Mouse (Mus musculus): Measurements from ENCODE around the gene Ccdc159.

Ccdc159 gene

DNA sequence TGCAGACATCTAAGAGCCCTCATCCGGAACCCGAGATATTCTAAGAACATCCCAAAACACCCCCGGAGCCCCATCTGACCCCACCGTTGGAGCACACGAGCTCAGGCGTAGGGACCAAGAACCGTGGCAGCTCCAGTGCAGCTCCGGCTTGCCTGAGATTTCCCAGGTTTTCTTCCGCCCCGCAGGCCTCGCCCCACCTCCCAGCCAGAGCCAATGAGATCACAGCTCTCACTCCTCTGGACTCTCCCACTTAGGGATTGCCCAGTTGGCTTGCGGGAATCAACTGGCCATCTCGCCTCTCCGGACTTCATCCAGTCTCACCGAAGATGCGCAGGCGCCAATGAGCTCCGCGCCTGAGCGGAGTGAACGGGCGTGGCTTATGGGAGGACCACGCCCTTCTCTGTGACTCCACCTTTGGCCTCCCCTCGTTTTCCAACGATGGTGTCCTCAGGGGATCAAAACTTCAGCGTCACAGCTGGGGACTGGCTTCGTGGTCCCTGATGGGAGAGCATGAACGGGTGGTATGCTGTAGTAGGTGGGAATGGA lies at the start of gene Ccdc159, which contains the start of gene Tmem205:
Gene Ccdc159, plus strand, starts transcription at position 264 of the 546 bp plus-strand sequence.
Gene Tmem205, minus strand, starts transcription at position 349 of the 546 bp plus-strand sequence.
- peak; percentile 81 for DNase-seq (ENCODE audit: extremely low read depth, low read depth, low spot score)

DNA sequence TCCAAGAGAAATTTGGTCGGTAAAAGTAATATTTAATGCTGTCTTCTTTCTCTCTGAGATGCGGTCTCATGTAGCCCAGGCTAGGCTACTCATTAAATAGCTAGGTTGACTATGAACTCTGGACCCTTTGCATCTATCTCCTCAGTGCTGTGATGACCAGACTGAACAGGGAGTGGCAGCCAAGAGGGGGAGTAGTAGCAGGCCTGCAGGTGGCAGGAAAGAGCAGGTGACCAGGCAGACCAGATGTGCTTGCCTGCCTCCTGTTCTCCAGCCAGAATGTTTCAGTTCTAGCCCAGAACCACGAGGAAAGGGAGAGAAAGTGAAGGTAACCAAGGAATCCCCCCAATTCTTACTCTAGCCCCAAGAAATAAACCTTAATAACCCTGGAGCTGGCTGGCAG lies 38.0 kb upstream of the Ccdc159 start:
- no peak for DNase-seq (ENCODE audit: extremely low read depth, low read depth, low spot score)

DNA sequence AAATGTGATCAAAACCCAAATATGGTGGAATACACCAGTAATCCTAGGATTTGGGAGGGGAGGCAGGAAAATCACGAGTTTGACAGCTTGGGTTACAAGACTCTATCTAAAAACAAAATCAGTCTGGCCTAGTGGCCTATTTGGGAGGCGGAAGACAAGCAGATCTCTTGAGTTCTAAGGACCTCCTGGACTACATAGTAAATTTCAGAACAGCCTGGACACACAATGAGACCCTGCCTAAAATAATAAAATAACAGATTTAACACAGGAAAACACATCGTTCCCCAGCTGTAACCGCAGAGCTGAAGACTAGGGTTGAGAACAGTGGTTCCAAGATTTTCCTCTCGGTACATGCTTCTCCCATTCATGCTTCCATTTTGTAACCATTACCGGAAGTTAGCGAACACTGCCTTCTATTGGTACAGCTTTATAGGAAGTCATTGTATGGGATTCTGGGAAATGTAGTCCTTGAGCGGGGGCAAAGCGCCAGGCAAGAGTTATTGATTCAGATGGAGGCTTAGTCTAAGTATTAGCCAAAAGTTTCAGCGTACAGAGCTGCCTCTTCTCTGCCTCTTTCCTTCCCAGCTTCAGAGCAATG lies 25.9 kb upstream of the Ccdc159 start:
- no peak for DNase-seq (ENCODE audit: extremely low read depth, low read depth, low spot score)

DNA sequence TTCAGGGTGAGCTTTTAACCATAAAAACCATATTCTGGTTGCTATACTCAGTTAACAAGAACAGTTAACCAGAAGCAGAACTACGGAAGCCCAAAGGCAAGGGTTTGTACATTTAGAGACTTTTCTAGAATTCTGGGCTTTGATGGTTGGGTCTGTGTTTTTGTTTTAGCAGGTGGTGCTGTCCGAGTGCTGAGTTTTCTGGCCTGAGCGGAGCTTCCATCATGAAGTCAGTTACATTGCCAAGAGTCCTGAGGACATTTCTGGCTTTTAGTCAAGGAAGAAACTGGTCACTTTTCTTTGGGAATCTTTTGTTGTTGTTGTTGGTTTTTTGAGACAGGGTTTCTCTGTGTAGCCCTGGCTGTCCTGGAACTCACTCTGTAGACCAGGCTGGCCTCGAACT lies 23.2 kb upstream of the Ccdc159 start:
- DNase-seq (ENCODE audit: extremely low read depth, low read depth, low spot score): no peak

DNA sequence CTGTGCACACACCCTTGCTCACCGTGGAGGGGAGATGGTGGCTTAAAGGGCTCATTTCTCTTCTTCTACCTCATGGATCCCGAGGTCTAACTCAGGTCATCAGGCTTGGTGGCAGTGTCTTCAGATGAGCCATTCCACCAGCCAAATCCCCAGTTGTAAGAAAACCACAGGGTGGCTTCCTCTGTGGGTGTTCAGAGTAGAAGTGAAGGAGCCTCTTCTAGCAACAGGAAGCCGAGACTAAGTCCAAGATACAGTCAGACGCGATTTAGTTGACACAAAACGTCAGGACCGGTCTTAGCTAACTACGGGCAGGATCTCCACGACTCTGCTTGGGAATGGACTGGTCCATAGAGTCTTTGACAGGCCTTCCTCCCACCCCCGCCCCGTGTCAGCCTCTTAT lies 19.1 kb upstream of the Ccdc159 start:
- DNase-seq (ENCODE audit: extremely low read depth, low read depth, low spot score): no peak

DNA sequence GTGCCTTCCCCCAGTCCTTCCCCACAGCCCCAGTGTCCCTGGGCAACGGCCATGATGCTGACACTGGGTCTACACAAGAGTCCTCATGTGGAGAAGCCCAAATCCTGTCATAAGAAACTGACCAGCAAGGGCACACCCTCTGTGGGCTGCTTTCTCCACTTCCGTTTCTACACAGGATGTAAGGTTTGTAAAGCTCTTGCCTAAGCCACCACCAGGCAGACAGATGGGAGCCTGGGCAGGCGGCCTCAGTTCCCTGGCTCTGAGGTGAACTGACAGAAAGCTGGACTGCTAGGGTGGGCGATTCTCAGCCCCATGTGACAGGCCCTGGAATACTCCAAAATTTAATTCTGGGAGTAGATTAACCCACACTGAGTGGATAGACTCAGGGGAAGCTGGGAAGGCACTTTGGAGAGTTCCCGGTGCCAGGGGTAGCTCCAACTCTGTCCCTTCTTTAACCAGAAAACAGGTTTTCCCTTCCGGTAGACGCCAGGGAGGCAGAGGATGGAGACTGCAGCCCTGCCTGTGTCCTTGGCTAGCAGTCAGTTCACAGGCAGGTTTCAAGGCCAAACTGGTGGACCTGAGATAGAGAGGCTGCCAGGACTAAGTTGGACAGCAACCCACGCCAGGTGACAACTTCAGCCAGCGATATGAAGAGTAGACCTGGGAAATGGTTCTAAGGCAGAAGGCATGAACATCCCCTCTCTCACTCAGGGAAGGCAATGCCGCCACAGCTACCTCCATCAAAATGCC lies 17.6 kb upstream of the Ccdc159 start:
- DNase-seq (ENCODE audit: extremely low read depth, low read depth, low spot score): no peak

DNA sequence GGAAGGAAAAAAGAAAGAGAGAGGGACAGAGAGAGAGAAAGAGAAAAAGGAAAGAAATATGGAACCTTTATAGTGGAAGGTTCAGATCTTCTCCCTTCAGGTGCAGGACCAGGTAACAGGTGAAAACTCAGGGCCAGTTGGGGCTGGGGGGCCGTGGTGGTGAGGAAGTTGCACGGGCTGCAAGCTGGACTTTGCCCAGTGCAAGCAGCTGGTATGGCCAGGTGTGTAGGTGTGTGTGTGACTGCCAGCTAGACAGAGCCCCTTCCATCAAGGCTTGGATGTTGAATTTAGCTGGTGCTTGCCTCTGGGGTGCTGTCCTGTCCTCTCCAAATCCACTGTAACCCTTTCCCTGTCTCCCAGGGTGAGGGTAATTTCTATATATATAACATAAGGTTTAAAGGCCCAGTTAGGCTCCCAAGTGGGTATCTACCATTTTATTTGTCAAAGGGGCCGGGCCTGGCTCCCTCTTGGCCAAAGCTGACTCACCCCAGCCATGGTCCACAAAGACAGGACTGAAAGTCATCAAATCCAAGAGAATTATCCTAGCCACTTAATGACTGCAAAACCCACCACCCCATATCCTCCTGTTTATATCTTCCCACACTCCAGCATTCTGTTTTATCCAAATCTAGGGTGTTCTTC lies 10.3 kb upstream of the Ccdc159 start:
- DNase-seq (ENCODE audit: extremely low read depth, low read depth, low spot score): no peak

DNA sequence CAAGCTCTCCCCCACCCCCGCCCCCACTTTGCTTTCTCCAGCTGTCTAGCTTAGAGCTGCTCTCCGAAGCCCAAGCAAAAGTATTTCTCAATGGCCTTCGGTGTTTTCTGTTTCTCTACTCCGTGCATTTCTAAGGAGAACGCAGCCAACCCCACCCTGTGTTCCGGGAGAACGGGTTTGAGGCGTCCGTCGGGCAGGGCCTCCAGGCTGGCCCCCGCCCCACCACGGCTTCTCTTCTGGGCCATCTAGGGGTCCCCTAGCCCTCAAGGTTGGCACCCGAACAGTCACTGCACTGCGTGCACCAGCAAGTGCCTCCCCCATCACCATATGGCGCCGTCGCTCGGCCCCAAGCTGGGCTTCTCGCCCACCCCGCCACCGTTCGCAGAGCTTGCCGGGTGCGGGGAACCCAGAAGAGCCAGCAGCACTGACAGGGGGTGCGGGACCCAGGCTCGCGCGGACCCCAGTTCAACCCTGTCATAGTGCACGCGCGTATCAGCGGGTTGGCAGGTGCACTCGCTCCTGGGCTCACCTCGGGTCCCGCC lies 9.7 kb upstream of the Ccdc159 start:
- DNase-seq (ENCODE audit: extremely low read depth, low read depth, low spot score): no peak

DNA sequence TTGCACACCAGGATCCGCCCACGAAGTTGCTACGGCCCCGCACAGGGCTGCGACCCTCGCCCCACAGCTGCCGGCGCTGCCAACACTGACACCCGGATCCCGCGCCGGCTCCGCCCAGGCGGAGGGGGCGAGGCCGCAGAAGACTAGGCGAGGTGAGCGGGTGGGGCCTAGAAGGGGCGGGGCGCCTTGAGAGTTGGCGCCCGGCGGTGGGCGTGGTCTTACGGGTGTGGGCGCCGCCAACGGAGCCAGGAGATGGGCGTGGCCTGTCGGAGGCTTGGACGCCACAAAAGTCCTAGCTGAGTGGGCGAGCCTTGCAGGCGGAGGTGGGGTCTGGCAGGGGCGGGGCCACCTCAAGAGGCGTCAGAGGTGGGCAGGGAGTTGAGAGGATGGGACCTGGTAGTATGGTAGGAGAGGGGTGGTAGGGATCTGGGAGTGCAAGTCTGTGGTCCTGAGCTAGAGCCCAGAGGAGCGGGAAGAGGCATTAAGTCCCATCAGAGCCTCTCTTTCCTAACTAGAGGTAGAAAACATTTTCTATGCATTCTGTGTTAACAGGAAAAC lies 9.2 kb upstream of the Ccdc159 start, which contains the start of gene Rab3d:
Gene Rab3d, minus strand, starts transcription at position 158 of the 558 bp plus-strand sequence.
- no peak for DNase-seq (ENCODE audit: extremely low read depth, low read depth, low spot score)

DNA sequence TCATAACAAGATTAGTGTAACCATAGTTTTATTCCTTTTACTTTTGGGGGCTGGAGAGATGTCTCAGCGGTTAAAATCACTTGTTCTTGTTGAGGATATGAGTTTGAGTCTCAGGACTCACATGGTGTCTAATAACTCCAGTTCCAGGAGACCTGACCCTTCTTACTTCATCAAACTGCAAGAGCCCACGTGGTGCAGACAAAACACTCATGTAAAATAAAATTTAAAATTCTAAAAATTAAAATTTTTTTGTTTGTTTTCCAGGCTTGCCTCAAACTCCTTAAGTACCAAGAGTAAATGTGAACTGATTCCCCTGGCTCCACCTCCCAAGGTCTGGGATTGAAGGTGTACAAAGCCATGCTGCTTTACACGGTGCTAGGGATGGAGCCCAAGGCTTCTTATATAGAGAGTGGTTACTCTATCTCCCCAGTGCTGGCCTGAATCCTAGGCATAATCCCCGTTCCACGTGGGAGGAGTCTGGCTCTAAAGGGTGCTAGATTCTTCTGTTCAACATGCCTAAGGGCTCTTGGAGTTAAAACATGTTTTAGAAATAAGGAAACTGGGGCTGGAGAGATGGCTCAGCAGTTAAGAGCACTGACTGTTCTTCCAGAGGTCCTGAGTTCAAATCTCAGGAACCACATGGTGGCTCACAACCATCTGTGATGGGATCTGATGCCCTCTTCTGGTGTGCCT lies 8.4 kb upstream of the Ccdc159 start:
- peak; percentile 90 for DNase-seq (ENCODE audit: extremely low read depth, low read depth, low spot score)

DNA sequence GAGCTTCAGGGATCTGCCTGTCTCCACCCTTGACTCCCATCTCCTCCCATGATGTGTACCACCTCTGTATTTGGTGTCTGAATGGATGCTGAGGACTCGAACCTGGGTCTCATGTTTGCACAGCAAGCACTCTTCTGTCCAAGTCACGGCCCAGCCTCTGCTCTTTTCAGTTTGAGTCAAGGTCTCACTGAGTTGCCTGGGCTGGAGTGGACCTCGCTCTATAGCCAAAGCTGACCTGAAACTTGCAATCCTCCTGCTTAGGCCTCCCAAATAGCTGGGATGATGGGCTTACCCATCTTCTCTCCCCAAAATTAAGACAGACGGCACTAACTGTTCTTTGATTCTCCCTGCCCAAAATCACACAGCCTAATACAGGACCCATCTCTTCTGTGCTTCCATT lies 4.2 kb upstream of the Ccdc159 start:
- DNase-seq (ENCODE audit: extremely low read depth, low read depth, low spot score): no peak

DNA sequence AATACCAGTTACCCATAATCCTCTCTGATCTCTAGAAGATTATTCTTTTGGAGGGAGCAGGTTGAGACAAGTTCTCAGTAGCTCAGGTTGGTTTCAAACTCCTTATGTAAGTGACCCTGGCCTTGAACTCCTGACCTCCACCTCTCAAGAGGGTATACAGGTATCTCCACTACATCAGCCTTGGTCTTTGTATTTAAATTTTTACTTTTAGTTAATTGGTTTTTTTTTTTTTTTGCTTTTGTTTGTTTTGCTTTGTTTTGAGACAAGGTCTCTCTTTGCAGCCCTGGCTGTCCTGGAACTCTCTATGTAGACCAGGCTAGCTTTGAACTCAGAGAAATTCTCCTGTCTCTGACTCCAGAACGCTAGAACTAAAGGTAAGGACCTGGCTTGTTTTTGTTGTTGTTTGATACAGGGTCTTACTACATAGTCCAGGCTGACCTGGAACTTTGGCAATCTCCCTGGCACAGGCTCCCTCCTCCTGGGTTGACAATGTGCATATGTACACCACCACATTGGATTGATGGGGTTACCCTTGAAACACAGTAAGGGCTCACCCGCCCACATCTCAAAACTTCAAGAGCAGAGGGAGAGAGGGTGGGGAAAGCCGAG lies 3.7 kb upstream of the Ccdc159 start:
- peak; percentile 82 for DNase-seq (ENCODE audit: extremely low read depth, low read depth, low spot score)

DNA sequence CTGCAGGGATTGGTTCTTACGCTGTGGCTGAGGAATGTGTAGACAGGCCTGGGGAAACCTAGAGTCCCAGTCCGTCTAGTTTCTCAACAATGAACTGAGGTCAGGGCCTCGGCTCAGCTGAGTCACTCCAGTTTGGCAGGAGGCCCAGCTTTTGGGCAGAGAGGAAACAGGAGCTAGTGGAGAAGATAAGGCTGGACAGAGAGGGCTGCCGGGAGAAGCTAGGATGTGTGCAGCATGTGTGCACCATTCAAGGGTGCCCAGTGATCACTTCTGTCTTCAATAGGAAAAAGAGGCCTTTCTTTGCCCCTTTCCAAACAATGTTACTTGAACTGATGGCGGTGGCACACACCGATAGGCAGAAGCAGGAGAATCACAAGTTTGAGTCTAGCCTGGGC lies 3.2 kb upstream of the Ccdc159 start:
- no peak for DNase-seq (ENCODE audit: extremely low read depth, low read depth, low spot score)

DNA sequence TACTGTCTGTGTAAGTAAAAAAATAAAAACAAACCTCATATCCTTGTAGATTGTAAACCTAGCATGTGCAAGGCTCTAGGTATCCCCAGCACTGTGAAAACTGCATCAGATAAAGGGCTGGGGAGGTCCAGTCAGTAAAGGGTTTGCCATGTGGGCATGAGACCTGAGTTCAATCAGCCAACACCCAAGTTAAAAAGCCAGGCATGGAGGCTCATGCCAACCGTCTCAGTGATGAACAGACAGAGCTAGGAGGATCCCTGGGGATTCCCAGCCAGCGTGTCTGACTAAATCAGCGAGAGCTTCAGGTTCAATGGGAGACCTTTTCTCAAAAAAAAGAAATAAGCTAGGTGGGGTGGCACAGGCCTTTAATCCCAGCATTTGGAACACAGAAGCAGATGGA lies 2.2 kb upstream of the Ccdc159 start:
- DNase-seq (ENCODE audit: extremely low read depth, low read depth, low spot score): no peak

DNA sequence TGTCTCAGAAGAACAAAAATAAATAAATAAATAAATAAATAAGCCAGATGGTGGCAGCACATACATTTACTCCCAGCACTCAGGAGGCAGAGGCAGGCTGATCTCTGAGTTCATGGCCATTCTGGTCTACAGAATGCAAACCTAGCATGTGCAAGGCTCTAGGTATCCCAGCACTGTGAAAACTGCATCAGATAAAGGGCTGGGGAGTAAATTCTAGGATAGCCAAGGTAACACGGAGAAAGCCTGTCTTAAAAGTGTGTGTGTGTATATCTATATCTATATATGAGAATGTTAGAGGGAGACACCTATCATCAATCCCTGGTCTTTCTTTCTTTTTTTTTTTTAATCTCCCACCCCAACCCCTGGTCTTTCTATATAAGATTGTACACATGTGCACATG lies 1.8 kb upstream of the Ccdc159 start:
- DNase-seq (ENCODE audit: extremely low read depth, low read depth, low spot score): no peak

DNA sequence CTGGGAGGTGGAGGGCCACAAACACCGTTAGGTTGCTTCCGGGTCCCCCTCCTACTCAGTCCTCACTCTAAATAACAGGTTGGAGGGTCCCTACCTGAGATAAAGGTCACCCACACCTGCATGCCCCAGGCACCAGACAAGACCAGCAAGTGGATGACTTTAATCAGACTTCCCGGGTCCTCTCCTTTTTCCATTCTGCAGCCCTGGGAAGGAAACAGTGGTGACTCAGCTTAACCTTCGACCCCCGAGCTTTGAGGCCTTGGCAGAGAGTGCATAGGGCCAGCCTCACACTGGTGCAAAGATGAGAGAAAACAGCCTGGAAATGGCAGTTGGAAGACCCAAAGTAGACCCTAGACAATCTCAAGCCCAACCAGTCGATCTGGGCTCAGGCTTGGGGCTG lies 1.1 kb upstream of the Ccdc159 start:
- no peak for DNase-seq (ENCODE audit: extremely low read depth, low read depth, low spot score)

DNA sequence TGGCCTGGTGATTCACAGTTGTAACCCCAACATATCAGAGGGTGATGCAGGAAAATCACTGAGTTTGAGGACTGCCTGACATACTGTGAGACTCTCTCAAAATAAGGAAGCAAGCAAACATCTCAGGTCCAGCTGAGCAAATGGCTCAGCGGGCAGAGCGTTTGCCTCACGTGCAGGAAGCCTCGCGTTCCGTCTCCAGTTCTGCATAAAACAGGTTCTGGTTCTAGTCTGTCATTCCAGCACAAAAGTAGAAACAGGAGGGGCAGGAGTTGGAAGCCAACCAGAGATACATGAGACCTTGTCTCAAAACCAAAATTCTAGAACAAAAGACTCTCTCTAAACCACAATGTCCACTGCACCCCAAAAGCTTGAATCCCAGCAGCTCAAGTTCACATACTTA lies 487 bp upstream of the Ccdc159 start:
- DNase-seq (ENCODE audit: extremely low read depth, low read depth, low spot score): no peak

DNA sequence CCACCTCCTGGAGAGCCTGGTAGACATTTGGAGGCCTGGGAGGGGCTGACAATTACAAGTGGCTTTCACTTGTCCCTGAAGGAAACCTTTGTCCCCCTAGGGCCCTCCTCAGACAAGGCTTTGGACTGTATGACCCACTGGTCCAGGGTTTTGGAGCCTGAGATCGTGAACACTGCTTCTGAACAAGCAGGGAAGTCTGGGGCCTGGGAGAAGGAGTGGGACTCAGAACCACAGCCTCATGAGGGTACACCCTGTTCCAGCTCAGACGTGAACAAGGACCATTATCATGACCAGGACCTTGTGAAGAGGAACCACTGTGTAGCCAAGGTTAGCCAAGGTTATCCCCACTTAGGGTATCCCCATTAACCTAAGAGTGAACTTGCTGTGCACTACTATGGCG lies 1.9 kb downstream of the Ccdc159 start:
- no peak for DNase-seq (ENCODE audit: extremely low read depth, low read depth, low spot score)

DNA sequence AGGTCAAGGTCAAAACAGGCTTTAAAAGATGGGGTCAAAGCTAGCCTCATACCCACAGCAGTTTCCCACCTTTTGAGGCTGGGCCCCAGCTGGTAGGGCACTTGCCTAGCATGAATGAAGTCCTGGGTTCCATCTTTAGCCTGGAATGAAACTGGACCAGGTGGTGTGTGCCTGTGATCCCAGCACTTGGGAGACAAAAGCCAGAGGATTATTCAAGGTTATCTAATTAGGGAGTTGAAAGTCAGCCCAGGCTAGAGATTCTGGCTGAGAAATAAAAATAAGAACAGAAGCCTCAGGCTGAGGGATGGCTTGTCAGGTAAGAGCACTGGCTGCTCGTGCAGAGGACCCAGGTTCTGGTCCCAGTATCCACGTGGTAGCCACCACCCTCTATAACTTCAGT lies 4.7 kb downstream of the Ccdc159 start:
- DNase-seq (ENCODE audit: extremely low read depth, low read depth, low spot score): no peak

DNA sequence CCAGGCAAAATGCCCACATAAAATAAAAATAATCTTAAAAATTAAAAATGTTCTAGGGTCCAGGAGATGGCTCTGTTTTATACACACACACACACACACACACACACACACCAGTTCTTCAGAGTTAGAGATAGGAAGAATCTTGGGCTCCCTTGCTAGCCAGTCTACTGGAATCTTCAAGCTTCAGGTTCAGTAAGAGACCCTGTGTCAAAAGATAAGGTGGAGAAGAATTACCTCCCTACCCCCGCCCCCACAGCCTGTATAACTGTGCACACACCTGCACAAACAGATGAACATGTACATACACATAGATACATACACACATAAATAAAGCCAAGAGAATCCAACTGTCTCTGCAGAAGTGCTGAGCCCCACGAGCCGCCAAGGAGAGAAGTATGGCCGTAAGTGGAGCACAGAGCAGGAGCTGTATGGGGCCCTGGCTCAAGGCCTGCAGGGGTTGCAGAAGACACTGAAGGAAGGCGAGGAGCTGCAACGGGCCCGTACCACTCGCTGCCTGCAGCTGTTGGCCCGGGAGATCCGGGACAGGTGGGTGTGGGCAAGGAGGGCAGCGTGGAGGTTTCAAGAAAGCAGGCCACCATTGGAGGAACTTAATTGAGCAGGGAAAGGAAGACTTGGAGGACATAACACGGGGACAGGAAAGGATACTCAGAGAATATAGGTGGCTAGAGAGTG lies 5.3 kb downstream of the Ccdc159 start:
- DNase-seq (ENCODE audit: extremely low read depth, low read depth, low spot score): no peak
